ENCODE assay signal across 8 mouse cellular contexts in genomic region chr16:43503010-43503635, GRCm38 (mm10).
DNase-seq lines count a peak whose midpoint lies in the region; ATAC-seq and TF ChIP-seq lines count a peak whose summit lies in the region.

No protein-coding gene starts in this region.

- WGBS in heart, adult 2 months, result 8% methylated on average over 13 of the region's 13 CpGs
- 5% methylated on average over 13 of the region's 13 CpGs for WGBS in embryonic facial prominence, embryonic 12.5 days
- WGBS in intestine, embryonic 16.5 days, result 8% methylated on average over 13 of the region's 13 CpGs
- WGBS in neural tube, embryonic 12.5 days, result 4% methylated on average over 13 of the region's 13 CpGs

- no peaks in the 10 kb centered on the region for H3K9me3 ChIP-seq in MEL (replicated peaks; ENCODE audit: insufficient read depth, low read length)
- H3K9me3 ChIP-seq in embryonic facial prominence, embryonic 12.5 days, result no peaks in the 10 kb centered on the region
- H3K9me3 ChIP-seq in intestine, embryonic 16.5 days (ENCODE audit: control insufficient read depth, low read length), result no peaks in the 10 kb centered on the region
- H3K9me3 ChIP-seq in neural tube, embryonic 12.5 days, result no peaks in the 10 kb centered on the region

- intact Hi-C loops in heart, adult 2 months (cut with DNase I), result loop anchor here (5.0 to 10.0 kb wide), 2 partner anchors 36 to 72 kb away; no protein-coding TSS in a partner anchor

- H3K9ac ChIP-seq in heart, adult 2 months (ENCODE audit: low read depth, low read length), result peak overlapping the region; percentile 27
- H3K9ac ChIP-seq in MEL (ENCODE audit: control insufficient read depth, low read depth, low read length, poor library complexity, severe bottlenecking), result no peak overlapping the region
- peak overlapping the region; percentile 40 for H3K9ac ChIP-seq in embryonic facial prominence, embryonic 12.5 days
- H3K9ac ChIP-seq in intestine, embryonic 16.5 days (ENCODE audit: low read depth, low read length), result peak overlapping the region; percentile 42
- peak overlapping the region; percentile 76 for H3K9ac ChIP-seq in neural tube, embryonic 12.5 days

- TF ChIP-seq POLR2A in heart, adult 2 months (IDR thresholded peaks at IDR 0.05; ENCODE audit: insufficient read depth, low read depth, low read length), result no peak
- TF ChIP-seq POLR2A in MEL (IDR thresholded peaks at IDR 0.05; ENCODE audit: control insufficient read depth in 1 of 2, insufficient read depth in 1 of 2, low read depth in 1 of 2, low read length in 2 of 2, poor library complexity in 1 of 2), result no peak

- TF ChIP-seq CTCF in heart, adult 2 months (IDR thresholded peaks at IDR 0.05), result no peak
- no peak for TF ChIP-seq CTCF in MEL (IDR thresholded peaks at IDR 0.05 in 2 of 3, conservative IDR thresholded peaks at IDR 0.05 in 1 of 3; ENCODE audit: control insufficient read depth in 1 of 3, insufficient read depth in 1 of 3, low read depth in 2 of 3, low read length in 3 of 3, poor library complexity in 1 of 3, severe bottlenecking in 1 of 3)

- no peak for TF ChIP-seq RAD21 in MEL (IDR thresholded peaks at IDR 0.05; ENCODE audit: low read depth, low read length)

- H3K4me3 ChIP-seq in heart, adult 2 months, result peak overlapping the region; percentile 37; the same call in 1 of the 2 replicates
- H3K4me3 ChIP-seq in MEL (ENCODE audit: control insufficient read depth in 1 of 2, insufficient read depth in 1 of 2, low read depth in 2 of 2, low read length in 2 of 2), result peak overlapping the region; percentile 34 to 64
- H3K4me3 ChIP-seq in embryonic facial prominence, embryonic 12.5 days, result peak overlapping the region; percentile 38
- H3K4me3 ChIP-seq in intestine, embryonic 16.5 days (ENCODE audit: low read length), result peak overlapping the region; percentile 41
- peak overlapping the region; percentile 48 for H3K4me3 ChIP-seq in neural tube, embryonic 12.5 days

- H3K27me3 ChIP-seq in heart, adult 2 months (ENCODE audit: control insufficient read depth, insufficient read depth, low read length), result no peaks in the 10 kb centered on the region
- H3K27me3 ChIP-seq in MEL (ENCODE audit: control insufficient read depth in 1 of 2, insufficient read depth in 2 of 2, low read length in 2 of 2), result peaks cover 0 to 11% of the 10 kb centered on the region in 2 experiments
- H3K27me3 ChIP-seq in embryonic facial prominence, embryonic 12.5 days, result no peaks in the 10 kb centered on the region
- no peaks in the 10 kb centered on the region for H3K27me3 ChIP-seq in intestine, embryonic 16.5 days (replicated peaks; ENCODE audit: control insufficient read depth, insufficient read depth, low read length)
- H3K27me3 ChIP-seq in neural tube, embryonic 12.5 days (replicated peaks), result no peaks in the 10 kb centered on the region

- peaks cover 20% of the 10 kb centered on the region for H3K4me1 ChIP-seq in heart, adult 2 months (ENCODE audit: control insufficient read depth, insufficient read depth, low read length)
- H3K4me1 ChIP-seq in MEL (ENCODE audit: control insufficient read depth in 1 of 2, insufficient read depth in 2 of 2, low read length in 2 of 2), result peaks cover 0 to 7% of the 10 kb centered on the region in 2 experiments; a peak in 2 of 4 replicates
- H3K4me1 ChIP-seq in embryonic facial prominence, embryonic 12.5 days, result peaks cover 12% of the 10 kb centered on the region
- H3K4me1 ChIP-seq in intestine, embryonic 16.5 days (ENCODE audit: control insufficient read depth, insufficient read depth, low read length), result peaks cover 9% of the 10 kb centered on the region; the same call in 1 of the 2 replicates
- peaks cover 18% of the 10 kb centered on the region for H3K4me1 ChIP-seq in neural tube, embryonic 12.5 days

- peaks cover 37% of the 10 kb centered on the region for H3K36me3 ChIP-seq in heart, adult 2 months (ENCODE audit: control insufficient read depth, insufficient read depth, low read length)
- peaks cover 0 to 7% of the 10 kb centered on the region in 2 experiments; a peak in 1 of 4 replicates for H3K36me3 ChIP-seq in MEL (ENCODE audit: control insufficient read depth in 1 of 2, insufficient read depth in 2 of 2, low read length in 2 of 2)
- H3K36me3 ChIP-seq in embryonic facial prominence, embryonic 12.5 days, result no peaks in the 10 kb centered on the region
- H3K36me3 ChIP-seq in intestine, embryonic 16.5 days (ENCODE audit: control insufficient read depth, insufficient read depth, low read length), result no peaks in the 10 kb centered on the region
- H3K36me3 ChIP-seq in neural tube, embryonic 12.5 days, result no peaks in the 10 kb centered on the region

- H3K79me2 ChIP-seq in heart, adult 2 months (replicated peaks; ENCODE audit: control insufficient read depth, insufficient read depth, low read length), result peaks cover 2% of the 10 kb centered on the region; the same call in 1 of the 2 replicates
- no peaks in the 10 kb centered on the region for H3K79me2 ChIP-seq in MEL (ENCODE audit: control insufficient read depth, insufficient read depth, low read length, poor library complexity)

- peak; percentile 77 for ATAC-seq in embryonic facial prominence, embryonic 12.5 days (ENCODE audit: insufficient number of reproducible peaks, insufficient read depth, low FRiP score, low TSS enrichment)
- ATAC-seq in intestine, embryonic 16.5 days, result 0 out of 2 replicates have a peak, but pooled peaks have one; percentile 28
- peak; percentile 93 for ATAC-seq in neural tube, embryonic 12.5 days (ENCODE audit: low FRiP score, low read depth)

- peak overlapping the region; percentile 72 for H3K4me2 ChIP-seq in embryonic facial prominence, embryonic 12.5 days (replicated peaks)
- H3K4me2 ChIP-seq in intestine, embryonic 16.5 days (ENCODE audit: low read depth, low read length), result peak overlapping the region; percentile 51
- peak overlapping the region; percentile 72 for H3K4me2 ChIP-seq in neural tube, embryonic 12.5 days (replicated peaks)

- H3K27ac ChIP-seq in heart, adult 2 months, result peak overlapping the region; percentile 65
- no peak overlapping the region for H3K27ac ChIP-seq in MEL (ENCODE audit: control insufficient read depth, low read depth, low read length)
- H3K27ac ChIP-seq in embryonic facial prominence, embryonic 12.5 days, result peak overlapping the region; percentile 74; the same call in 1 of the 2 replicates
- no peak overlapping the region for H3K27ac ChIP-seq in intestine, embryonic 16.5 days (ENCODE audit: low read length)
- H3K27ac ChIP-seq in neural tube, embryonic 12.5 days, result peak overlapping the region; percentile 96

- DNase-seq in heart, adult 2 months, result no peak
- DNase-seq in heart, adult 9 months (ENCODE audit: low spot score in 2 of 2), result no peak
- DNase-seq in MEL (ENCODE audit: low read depth, low spot score), result peak; percentile 64
- no peak for DNase-seq in urinary bladder, postnatal 25 days (ENCODE audit: low spot score)
- no peak for DNase-seq in ovary, postnatal 14 days (ENCODE audit: low spot score)

- TF ChIP-seq EP300 in heart, adult 2 months (IDR thresholded peaks at IDR 0.05; ENCODE audit: insufficient read depth, low read depth, low read length), result no peak
- peak in 1 of 2 experiments; percentile 58; a peak in 1 of 4 replicates for TF ChIP-seq EP300 in MEL (IDR thresholded peaks at IDR 0.05; ENCODE audit: low read depth in 1 of 2, low read length in 2 of 2)

TF ChIP-seq in MEL, 35 proteins besides CTCF, POLR2A, EP300 and RAD21:
- TF ChIP-seq GATA1 (IDR thresholded peaks at IDR 0.05; ENCODE audit: low read depth, low read length), result peak; percentile 66; the same call in 1 of the 2 replicates
- TF ChIP-seq GABPA (IDR thresholded peaks at IDR 0.05; ENCODE audit: low read depth, low read length), result no peak
- TF ChIP-seq TAL1 (IDR thresholded peaks at IDR 0.05; ENCODE audit: low read length), result no peak
- TF ChIP-seq JUND (IDR thresholded peaks at IDR 0.05; ENCODE audit: low read depth, low read length), result 0 out of 2 replicates have a peak, but pooled peaks have one; percentile 68

Comparison
In these comparisons a context has a peak if more than half of its experiments do, and no peak if none do; other contexts are left out.
1. H3K27ac ChIP-seq: peak in heart, adult 2 months (single experiment), embryonic facial prominence, embryonic 12.5 days (single experiment) and neural tube, embryonic 12.5 days (single experiment); none in MEL (single experiment) and intestine, embryonic 16.5 days (single experiment).
2. ATAC-seq: peak in every context shown above with its lines; median percentile 93 in neural tube, embryonic 12.5 days; 77 in embryonic facial prominence, embryonic 12.5 days; 28 in intestine, embryonic 16.5 days.
3. Peak in every context shown above with its lines, with median percentiles within 50 percentile points of each other: H3K4me3 ChIP-seq and H3K4me2 ChIP-seq.